Mouse (Mus musculus) myocyte (in vitro differentiated cells): ENCODE measurements around the gene Dydc1.

Experiments
- POLR2A ChIP-seq: IDR thresholded peaks from one replicate; pipeline ENCODE4 v1.6.1; 2011; ENCODE audit warnings: low read depth, mild to moderate bottlenecking, control low read depth, moderate library complexity; ENCODE audit not compliant: insufficient read length
- USF1 ChIP-seq: IDR thresholded peaks from one replicate; pipeline ENCODE4 v1.6.1; 2011; ENCODE audit warnings: low read depth, mild to moderate bottlenecking, control low read depth, moderate library complexity

DNA sequence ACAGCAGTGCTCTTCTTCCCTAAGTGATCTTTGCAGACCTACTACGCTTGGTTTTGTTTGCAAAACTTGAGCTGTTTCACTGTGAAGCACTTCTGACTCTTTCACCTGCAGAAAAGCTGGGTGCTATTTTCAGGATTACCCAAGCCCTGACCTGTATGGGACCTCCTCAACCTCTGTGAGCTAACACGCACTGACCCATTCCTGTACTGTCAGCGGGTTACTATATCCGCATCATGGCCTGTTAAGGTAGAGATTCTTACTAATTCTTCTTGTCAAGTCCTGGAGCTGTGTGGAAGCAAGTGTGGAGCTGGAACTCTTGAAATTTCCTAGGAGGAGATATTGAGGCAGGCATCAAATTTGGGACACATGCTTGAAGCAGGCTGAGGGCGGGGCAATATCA, 52.0 kb downstream of the Dydc1 start:
- TF ChIP-seq POLR2A (no peak), USF1 (no peak)
